Mouse (Mus musculus) layer of hippocampus, adult 9-11 months (tissue): ENCODE data around the gene Hsdl1.

Experiments used
- DNase-seq: peaks from one replicate; pipeline ENCODE4 v3.0.0; 2022

The Hsdl1 gene

DNA sequence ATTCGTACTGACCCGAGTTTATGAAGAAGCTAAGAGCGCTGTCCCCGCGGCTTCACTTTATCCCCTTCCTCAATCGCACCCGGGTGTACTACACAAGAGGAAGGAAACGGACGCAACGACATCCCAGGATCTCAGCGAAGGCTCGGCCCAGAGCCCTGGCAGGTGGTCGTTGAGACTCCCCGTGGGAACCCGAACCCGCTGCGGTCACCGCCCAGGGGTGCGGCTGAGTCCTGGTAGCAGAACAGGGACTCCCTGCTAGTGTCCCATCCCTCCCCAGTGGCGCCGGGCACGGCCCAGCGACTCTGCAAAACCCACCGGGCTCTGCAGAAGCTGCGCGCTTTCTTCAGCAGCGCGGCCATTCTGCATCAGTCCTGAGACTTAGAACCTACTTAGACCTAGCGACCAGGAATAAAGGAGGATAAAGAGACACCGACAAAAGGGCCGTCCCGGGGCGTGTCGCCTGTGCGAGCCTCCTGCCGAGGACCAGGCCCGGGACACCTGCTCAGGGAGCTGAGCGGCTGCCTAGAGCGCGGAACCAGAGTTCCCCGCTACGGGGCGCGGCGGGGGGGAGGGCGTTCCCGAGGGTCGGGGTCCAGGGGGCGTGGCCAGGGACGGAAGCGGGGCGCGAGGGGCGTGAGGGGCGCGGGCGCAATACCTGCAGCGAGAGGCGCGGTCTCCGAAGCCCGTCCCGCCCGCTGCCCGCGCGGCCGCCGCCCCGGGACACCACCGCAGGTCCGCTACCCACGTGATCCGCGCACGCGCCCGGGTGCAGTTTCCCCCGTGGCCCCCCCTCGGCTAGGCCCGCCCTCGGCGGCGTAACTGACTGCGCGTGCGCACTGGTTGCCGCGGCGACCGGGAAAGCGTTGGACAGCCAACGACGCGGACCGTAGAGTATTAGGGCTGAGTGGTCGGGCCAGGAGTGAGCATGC, at the start of gene Hsdl1, which contains the start of gene Dnaaf1:
Hsdl1 (minus strand) TSS at position 747 of the 929 bp plus-strand sequence.
Dnaaf1 (plus strand) TSS at position 799 of the 929 bp plus-strand sequence.
- peak; percentile 92 for DNase-seq

- DNase-seq, result no peak
Observed at GRCm38 (mm10) chr8:119623744-119624143, 48.8 kb upstream of the Hsdl1 start.

DNA sequence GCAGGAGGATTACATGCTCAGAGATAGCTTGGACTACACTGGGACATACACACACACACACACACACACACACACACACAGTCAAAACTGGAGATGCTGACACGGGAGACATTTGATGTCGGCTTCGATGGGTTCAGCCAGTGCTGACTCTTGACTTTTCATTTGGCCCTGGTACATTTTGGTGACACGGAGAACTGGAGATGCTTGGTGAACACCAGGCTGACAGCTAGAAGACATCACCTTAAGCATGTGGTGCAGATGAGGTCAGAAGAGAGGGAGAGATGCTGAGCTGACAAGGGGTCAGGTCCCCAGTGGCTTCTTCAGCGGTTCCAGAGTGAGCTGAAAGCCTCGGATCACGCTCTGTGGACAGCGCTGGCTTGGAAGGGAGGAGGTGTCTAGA, 48.1 kb upstream of the Hsdl1 start:
- no peak for DNase-seq

GRCm38 (mm10) chr8:119622555-119622954, 47.6 kb upstream of the Hsdl1 start:
- no peak for DNase-seq

DNA sequence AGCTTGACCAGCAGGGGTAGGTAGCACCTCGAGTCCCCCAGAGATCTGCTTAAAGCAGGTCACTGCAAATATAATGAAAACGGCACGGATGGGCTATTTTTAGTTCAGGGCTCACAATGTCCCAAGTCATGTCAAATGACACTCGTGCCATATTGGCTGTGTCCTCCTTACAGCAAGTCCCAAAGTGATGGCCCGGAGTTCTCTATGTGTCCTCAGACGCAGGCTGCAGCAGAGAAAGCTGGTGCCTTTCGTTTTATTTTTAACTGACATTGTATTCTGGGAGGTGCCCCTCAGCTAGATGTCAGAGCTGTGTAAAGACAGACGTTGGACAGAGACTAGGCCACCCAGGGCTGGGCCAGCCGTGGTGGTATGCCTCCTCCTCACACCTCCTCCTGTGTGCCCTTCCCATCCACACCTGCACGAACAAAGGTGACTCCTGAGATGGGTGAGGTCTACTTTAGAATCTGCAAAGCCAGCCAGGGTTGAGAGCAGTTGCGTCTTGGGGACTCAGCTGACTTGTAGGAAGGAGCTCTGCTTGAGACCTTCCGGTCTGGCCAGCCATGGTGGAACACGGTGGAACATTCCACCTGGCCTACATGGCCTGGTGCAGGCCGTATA, 46.0 kb upstream of the Hsdl1 start:
- DNase-seq, result no peak

DNA sequence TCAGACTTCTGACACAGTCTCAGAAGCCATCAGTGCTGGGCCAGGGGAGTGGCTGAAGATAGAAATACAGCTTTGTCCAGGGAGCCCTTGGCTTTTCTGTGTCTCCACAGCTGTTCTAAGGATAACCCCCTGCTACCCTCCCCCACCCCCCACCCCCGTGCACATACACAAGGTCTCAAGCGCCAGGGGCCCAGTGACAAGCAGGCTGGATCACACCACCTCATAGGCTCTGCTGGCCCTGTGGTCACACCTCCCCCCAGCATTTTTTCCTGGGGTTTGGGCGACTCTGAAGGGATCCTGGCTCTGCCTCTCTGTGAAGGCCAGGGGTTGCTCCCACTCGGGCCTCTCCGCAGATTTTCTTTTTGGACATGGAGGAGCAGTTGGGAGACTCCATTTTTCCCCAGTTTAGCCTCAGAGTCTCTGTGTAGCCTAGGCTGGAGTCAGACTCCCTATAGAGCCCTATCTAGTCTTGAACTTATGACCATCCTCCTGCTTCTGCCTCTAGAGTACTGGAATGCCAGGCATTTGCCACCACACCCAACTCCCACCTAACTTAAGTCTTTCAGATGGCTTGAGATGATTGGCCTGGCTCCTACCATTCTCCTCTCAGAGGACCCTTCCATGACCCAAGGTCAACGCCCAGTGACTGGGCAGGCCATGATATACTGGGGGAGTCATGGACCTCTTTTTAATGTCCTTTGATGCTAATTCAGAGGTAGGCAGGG, 45.3 kb upstream of the Hsdl1 start:
- DNase-seq, result no peak

GRCm38 (mm10) chr8:119618887-119619286, 43.9 kb upstream of the Hsdl1 start:
- no peak for DNase-seq

DNA sequence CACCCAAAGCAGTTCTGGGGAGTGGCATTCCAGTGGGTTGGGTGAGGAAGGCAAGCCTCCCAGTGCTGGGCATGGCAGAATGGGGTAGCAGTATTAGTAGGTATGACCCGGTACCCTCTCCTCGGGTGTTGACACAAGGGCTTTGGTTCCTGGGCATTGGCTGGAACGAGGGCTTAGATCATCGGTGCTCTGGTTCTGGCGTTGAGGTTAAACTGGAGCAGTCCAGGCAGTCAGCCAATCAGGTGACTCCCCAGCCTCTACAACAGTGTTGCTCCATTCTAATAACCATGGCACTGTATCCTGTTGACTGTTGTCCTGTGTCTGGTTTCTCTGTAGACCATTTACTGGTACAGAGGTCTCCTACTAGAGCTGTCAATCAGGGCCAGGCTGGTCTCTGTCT, 42.6 kb upstream of the Hsdl1 start:
- DNase-seq, result no peak

DNA sequence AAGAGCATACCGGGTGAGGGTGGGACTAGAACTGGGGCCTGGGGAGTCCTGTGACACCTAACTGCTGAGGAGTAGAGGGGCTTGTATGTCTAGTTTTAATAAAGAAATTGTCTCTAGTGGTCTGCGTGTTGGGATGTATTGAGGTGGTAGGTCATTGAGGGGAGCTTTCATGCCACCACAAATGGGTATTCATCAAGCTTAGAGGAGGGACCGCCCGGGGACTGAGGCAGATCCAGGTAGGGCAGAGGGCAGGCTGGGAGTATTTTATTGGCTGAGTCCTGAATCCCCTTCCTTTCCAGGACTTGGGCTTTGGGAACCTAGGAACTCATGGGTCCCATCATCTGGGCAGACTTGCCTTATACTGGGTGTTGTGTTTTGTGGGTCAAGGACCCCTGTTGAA, 41.8 kb upstream of the Hsdl1 start:
- no peak for DNase-seq

DNA sequence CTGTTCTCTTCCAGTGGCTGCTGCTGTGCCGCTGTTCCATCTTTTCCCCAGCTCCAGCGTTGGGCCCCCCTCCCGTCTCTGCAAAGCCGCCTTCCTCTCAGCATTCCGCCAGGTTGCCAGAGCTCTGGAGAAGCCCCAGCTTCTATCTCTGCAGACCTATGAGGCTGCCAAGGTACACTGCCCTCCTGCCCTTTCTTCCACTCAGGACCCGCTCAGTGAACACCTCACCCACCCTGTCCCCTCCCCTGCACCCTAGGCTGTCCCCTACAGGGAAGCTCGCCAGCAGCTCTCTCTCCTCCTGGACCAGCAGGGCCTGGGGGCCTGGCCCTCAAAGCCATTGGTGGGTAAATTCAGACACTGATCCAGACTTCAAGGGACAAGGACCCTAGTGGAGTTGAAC, 41.4 kb upstream of the Hsdl1 start:
- DNase-seq, result no peak

GRCm38 (mm10) chr8:119615096-119615495, 40.1 kb upstream of the Hsdl1 start:
- DNase-seq, result no peak

DNA sequence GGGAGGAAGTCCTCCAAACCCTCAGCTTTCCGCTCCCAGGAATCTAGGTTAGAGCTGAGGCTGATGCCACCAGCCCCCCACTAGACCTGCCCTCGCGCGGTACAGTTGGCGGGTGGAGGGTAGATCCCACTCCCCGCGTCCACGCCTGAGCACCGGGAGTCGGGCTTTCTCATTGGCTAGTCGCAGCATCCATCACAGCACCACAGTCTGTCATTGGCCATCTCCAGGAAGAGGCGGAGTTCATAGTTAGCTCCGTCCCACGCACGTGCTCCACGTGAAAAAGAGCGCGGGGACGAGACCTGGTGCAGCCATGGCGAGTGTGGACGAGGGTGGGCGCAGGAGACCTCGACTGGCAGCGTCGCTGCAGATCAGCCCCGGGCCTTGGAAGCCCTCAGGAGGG, 37.5 kb upstream of the Hsdl1 start, which contains the start of gene Adad2:
Adad2 (plus strand) TSS at position 277 of the 400 bp plus-strand sequence.
- DNase-seq, result no peak

GRCm38 (mm10) chr8:119606224-119606623, 31.2 kb upstream of the Hsdl1 start:
- DNase-seq, result no peak

DNA sequence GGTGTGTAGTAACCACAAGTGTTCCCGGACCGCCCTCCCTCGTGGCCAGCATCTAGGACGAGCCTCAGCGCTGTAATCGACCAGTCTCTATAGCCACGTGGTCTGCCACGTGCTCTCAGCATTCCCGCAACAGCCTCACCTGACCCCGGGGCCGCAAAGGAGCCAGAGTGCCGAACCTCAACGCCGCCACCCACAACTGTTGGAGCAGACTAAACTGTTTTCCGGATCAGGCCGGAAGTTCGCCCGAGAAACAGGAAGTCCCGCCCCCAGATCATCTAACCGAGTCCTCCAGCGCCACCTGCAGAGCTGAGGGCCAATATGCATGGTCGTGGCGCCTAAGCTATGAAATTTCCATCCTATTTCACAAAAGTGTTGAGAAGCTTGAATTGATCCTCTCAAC, 30.0 kb upstream of the Hsdl1 start, which contains the start of gene Taf1c:
Taf1c (minus strand) TSS at position 227 of the 400 bp plus-strand sequence.
- peak; percentile 93 for DNase-seq

- no peak for DNase-seq
Observed at GRCm38 (mm10) chr8:119604398-119604803, 29.4 kb upstream of the Hsdl1 start.

- no peak for DNase-seq
Observed at GRCm38 (mm10) chr8:119603771-119604170, 28.8 kb upstream of the Hsdl1 start.

DNA sequence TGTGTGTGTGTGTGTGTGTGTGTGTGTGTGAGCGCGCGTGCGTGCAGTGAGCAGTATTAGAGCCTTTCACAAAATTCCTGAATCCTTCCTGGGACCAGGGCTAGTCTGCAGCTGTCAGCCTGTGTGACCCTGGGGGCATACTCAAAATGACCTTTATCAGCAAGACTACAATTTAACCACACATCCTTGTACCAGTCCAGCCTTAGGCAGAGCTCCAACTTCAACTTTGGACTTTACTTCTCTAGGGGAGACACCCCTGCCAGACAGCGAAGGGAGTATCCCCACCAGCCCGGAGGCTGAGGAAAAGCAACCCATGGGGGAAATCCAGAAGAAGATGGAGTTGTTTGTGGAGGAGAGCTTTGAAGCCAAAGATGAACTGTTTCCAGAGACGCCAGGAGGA, 16.5 kb upstream of the Hsdl1 start:
- DNase-seq, result no peak

- no peak for DNase-seq
Observed at GRCm38 (mm10) chr8:119590348-119590747, 15.4 kb upstream of the Hsdl1 start.

DNA sequence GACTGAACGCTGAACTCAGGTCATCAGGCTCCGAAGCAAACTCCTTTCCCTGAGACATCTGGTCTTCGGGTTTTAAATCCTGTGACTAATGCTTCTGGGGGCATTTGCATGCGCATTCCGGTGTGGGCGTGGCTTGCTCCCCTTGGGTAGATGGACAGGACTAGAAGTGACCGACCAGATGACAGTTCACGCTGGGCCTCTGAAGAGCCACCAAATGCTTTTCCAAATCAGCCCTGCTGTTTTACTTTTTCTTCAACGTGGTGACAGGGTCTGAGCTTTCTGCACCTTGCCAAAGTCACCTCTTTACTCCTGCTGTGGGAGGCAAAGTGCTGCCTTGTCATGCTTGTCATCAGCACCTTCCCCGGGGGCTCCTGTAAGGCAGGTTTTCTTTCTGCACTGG, 13.9 kb upstream of the Hsdl1 start:
- no peak for DNase-seq

DNA sequence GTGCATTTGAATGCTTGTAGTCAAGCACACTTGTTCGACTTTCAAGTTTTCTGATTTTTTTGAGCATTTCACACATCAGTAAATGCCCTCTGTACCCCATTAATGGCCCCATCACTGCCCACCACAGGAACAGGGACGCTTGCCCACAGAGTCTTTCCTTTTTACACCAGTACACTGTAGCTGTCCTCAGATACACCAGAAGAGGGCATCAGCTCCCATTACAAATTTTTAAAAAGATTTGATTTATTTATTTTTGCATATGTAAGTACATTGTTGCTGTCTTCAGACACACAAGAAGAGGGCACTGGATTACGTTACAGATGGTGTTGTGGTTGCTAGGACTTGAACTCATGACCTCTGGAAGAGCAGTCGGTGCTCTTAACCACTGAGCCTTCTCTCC, 13.3 kb upstream of the Hsdl1 start:
- no peak for DNase-seq

DNA sequence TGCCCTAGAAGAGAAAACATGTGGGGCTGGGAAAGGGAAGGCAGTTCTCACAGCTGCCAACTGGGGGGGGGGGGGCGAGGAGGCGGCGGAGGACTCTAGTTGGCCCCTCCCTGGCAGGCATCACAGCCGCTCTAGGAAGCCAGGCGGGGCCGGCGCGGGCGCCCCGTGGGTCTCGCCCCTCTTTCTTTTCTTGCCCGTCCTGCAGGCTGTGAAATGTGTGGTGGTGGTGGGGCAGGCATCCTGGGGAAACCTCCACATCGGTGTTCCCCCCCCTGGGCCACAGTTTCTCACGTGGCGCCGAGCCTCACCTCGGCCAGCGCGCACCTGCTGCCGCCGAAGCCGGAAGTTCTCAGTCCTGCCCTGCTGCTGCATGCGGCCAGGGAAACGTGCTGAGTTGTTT, 10.9 kb upstream of the Hsdl1 start:
- DNase-seq, result no peak

GRCm38 (mm10) chr8:119580441-119581161, 5.6 kb upstream of the Hsdl1 start:
- DNase-seq, result no peak

- no peak for DNase-seq
Observed at GRCm38 (mm10) chr8:119579096-119579495, 4.1 kb upstream of the Hsdl1 start.
